Mouse (Mus musculus) embryonic facial prominence, embryonic 10.5 days (tissue): ENCODE results near the gene Styk1. TPM values are rescaled to one million over a fixed set of nuclear protein-coding genes. Genes with fewer than 3 reads are reported as not detected.

Source experiments
- DNase-seq: peaks from one replicate; pipeline ENCODE4 v3.0.0-alpha.2; 2017; ENCODE audit warnings: low spot score
- H3K27ac ChIP-seq: fragments of 300-500 bp; sonication (generic); replicated peaks from 2 replicates; pipeline ENCODE4 v1.5.1; 2016; ENCODE audit warnings: mild to moderate bottlenecking
- H3K27me3 ChIP-seq: fragments of 300-500 bp; sonication (generic); replicated peaks from 2 replicates; pipeline ENCODE4 v1.6.1; 2016; ENCODE audit warnings: low read depth, mild to moderate bottlenecking; ENCODE audit not compliant: poor library complexity, severe bottlenecking
- H3K36me3 ChIP-seq: fragments of 300-500 bp; sonication (generic); replicated peaks from 2 replicates; pipeline ENCODE4 v1.6.1; 2016; ENCODE audit warnings: mild to moderate bottlenecking, moderate library complexity
- H3K4me1 ChIP-seq: fragments of 300-500 bp; sonication (generic); 2 replicates; pipeline ENCODE4 v1.6.1; 2016
- H3K4me3 ChIP-seq: fragments of 300-500 bp; sonication (generic); 2 replicates; pipeline ENCODE4 v1.5.1; 2016; ENCODE audit warnings: mild to moderate bottlenecking, moderate library complexity
- H3K9me3 ChIP-seq: fragments of 300-500 bp; sonication (generic); 2 replicates; pipeline ENCODE4 v1.6.1; 2016; ENCODE audit warnings: mild to moderate bottlenecking
- WGBS: fragments of 180-500 bp; shearing (Covaris S2); methylation state at CpG from one replicate; pipeline ENCODE4 v1.1.7; 2016; 5-methylcytosine and 5-hydroxymethylcytosine counted together
- polyA plus RNA-seq: library from polyadenylated mRNA; unstranded; fragments of >200 nt; fragmentation: Nextera tagmentation; extraction: Ambion mirVana; gene quantifications from 2 replicates; pipeline ENCODE4 v1.2.1, GENCODE M21; 2016

Styk1 gene
- polyA plus RNA-seq: 0.56 and 0.67 TPM in 2 replicates

DNA sequence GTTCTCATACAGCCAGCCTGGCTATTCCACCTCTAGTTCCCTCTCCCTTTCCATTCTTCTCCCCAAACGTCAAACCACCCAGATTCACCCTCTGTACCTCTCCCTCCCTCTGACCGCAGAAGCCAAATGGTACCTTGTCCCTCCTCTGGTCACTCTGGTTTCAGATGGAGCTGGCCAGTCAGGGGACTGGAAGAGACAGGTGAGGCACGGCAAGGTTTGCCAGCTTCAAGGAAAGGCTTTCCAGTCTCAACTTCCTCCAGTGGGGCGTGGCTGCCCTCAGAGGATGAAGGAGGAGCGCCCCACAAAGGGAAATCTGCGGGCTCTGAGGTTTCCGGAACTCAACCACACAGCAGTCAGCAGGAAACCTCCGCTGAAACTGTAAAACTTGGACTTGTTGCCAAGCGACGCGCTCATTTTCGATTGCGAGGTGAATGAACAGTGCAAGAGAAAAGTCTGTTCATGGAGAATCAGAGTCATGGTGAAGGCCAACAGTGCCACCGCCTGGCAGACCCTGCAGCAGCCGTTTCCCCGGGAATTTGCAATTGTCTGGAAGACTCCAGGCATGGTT, at the start of gene Styk1:
TSS of gene Styk1 (minus strand) at position 246 of the 568 bp plus-strand sequence.
- no peaks in the 10 kb centered on the region for H3K36me3 ChIP-seq
- 2% methylated on average over 16 of the region's 16 CpGs for WGBS
- peak; percentile 81 for DNase-seq
- no peaks in the 10 kb centered on the region for H3K27me3 ChIP-seq
- peaks cover 3% of the 10 kb centered on the region; the same call in 1 of the 2 replicates for H3K4me1 ChIP-seq
- no peaks in the 10 kb centered on the region for H3K9me3 ChIP-seq
- H3K27ac ChIP-seq: no peak within 1 kb of the TSS
- H3K4me3 ChIP-seq: peak within 1 kb of the TSS; percentile 51

DNA sequence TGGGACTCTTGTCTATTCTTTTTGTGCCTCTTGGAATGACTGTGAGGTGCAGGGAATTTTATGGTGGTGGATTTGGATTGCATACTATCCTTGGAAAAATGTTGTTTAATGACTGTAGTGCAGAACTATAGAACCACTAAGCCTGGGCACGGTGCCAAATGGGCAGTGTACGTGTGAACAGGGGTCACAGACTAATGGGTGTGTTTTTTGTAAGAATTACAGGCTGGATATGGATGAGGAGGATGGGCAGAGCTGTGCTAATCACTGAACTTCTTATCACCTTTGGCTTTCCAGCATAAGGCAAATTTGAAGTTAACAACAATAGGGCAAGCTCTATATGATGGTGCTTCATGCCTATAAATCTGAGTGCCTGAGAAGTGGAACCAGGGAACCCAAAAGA, 49.6 kb upstream of the Styk1 start:
- H3K27me3 ChIP-seq: no peaks in the 10 kb centered on the region
- no peak for DNase-seq
- no peaks in the 10 kb centered on the region for H3K4me1 ChIP-seq
- H3K27ac ChIP-seq: no peak overlapping the region
- H3K36me3 ChIP-seq: no peaks in the 10 kb centered on the region
- H3K9me3 ChIP-seq: no peaks in the 10 kb centered on the region
- 80% methylated on average over 2 of the region's 2 CpGs for WGBS
- H3K4me3 ChIP-seq: no peak overlapping the region

DNA sequence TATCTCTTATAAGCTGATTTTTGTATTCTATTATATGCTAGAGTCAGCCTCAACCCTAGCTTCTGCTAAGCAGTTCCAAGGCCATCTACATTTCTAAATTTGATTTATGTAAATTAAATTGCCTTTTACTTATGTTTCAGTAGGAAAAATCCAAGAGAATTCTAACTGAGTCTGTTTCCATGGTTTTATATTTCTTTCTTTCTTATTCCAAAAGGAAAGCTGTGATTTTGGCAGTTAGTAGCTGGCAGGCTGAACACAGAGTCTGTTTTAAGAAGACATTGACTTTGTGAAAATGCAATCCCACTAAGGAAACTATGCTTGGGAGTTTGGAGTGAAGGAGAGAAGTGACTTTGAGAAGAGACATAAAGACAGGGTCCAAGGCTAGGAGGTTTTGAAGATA, 49.2 kb upstream of the Styk1 start:
- no peaks in the 10 kb centered on the region for H3K4me1 ChIP-seq
- no peaks in the 10 kb centered on the region for H3K27me3 ChIP-seq
- no peak overlapping the region for H3K4me3 ChIP-seq
- H3K27ac ChIP-seq: no peak overlapping the region
- no peak for DNase-seq
- H3K9me3 ChIP-seq: no peaks in the 10 kb centered on the region
- H3K36me3 ChIP-seq: no peaks in the 10 kb centered on the region

DNA sequence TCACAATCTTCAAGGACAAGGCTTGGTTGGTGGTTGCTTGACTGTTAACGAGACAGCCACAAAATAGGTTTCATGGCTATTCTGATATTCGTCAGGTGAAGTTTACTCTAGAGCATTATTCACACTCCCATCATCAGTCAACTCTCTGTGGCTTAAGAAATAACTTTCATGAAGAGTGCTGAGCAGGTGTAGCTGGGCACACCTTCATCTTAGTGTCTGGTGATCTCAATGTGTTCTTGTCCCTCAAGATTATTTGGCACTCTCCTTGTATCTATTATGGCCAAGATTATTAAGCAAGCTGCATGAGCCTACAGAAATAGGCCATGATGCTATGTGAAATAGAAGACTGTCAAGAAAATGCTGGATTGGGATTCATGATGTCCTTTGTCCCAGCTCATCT, 47.9 kb upstream of the Styk1 start:
- Histone ChIP-seq H3K27me3 (no peaks in the 10 kb centered on the region), H3K36me3 (no peaks in the 10 kb centered on the region), H3K27ac (no peak overlapping the region), H3K4me3 (no peak overlapping the region), H3K4me1 (no peaks in the 10 kb centered on the region), H3K9me3 (no peaks in the 10 kb centered on the region)
- WGBS: 86% methylated on average over 2 of the region's 2 CpGs
- DNase-seq: no peak

DNA sequence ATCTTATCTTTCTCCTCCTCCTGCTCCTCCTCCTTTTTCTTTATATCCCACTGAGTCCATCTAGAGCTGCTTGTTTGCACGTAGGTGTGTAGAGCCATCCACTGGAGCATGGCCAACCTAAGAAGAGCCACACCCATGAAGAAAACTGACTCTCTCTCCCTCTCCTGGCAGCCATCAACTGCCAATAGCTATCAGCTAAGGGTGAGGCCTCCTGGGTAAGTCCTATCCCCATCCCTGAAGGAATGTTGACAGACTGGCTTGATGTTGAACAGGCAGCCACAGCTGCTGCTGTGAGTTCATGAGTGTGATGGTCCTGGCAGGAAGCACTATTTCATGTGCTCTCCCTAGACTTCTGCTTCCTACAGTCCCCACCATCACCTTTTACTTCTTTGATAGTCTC, 43.3 kb upstream of the Styk1 start:
- Histone ChIP-seq H3K4me3 (no peak overlapping the region), H3K27ac (no peak overlapping the region), H3K4me1 (no peaks in the 10 kb centered on the region), H3K9me3 (no peaks in the 10 kb centered on the region), H3K27me3 (no peaks in the 10 kb centered on the region), H3K36me3 (no peaks in the 10 kb centered on the region)
- no peak for DNase-seq
- WGBS: 71% methylated on average over 1 of the region's 1 CpGs

DNA sequence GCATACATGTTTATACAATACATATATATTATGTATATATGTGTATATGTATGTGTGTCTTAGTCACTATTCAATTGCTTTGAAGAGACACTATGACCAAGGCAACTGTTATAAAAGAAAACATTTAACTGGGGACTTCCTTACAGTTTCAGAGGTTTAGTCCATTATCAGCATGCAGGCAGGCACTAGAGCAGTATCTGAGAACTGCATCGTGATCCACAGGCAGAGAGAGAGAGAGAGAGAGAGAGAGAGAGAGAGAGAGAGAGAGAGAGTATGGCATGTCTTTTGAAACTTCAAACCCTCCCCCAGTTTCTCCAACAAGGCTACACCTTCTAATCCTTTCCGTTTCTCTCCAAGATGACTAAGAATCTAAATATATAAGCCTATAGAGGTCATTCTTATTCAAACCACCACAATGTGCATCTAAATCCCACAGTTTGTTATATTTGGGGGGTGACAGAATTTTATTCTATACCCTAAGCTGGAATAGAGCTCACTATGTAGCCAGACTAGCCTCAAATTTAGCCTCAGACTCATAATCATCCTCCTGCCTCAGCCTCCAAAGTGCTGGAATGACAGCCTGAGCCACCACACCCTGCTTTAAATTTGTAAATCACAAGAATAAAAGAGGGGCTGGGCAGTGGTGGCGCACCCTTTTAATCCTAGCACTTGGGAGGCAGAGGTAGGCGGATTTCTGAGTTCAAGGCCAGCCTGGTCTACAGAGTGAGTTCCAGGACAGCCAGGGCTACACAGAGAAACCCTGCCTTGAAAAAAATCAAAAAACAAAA, 40.7 kb upstream of the Styk1 start:
- DNase-seq: no peak
- H3K9me3 ChIP-seq: no peaks in the 10 kb centered on the region
- no peak overlapping the region for H3K27ac ChIP-seq
- H3K4me1 ChIP-seq: no peaks in the 10 kb centered on the region
- peaks cover 8% of the 10 kb centered on the region; the same call in 1 of the 2 replicates for H3K27me3 ChIP-seq
- H3K4me3 ChIP-seq: no peak overlapping the region
- 79% methylated on average over 4 of the region's 4 CpGs for WGBS
- H3K36me3 ChIP-seq: no peaks in the 10 kb centered on the region

DNA sequence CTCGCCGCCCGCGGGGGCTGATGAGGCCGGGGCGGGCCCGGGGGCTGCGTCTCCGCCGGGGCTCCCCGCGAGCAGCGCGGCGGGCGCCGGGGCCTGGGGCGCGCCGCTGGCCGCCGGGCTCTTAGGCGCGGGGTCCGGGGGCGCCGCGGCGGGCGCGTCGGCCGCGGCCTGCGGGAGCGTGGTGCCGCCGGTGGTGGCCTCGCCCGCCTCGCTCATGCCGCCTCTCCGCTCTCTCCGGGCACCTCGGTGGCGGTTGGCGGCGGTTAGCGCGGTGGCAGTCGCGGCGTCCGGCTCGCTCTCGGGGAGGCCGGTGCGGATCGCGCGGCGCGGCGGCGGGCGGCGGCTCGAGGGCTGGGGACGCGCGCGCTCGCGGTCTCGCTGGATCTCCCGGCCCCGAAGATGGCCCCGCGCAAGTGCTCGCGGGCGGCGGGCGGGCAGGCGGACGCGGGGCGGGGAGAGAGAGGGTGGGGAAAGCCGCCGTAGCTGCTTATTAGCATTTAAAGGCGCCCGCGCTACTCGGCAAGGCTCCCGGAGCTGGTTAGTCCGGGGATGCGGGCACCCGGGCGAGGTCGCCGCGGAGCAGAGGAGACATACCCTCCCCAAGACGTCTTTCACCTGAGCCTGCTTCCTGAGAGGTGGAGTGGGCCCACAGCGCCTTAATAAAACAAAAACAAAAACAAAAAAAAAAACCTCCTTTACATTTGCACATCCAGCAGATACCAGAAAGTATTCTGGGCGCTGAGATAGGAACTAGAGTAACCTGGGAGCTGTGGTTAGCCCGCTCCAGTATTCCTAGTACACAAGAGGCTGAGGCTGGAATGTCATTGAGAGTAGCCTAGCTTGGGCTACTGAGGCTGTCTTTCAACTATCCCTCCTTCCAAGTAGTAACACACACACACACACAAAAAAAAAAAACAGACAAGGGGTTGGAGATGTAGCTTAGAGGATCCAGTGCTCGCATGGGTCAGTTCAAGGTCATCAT, 34.9 kb upstream of the Styk1 start, which contains the start of gene Ybx3:
TSS of gene Ybx3 (minus strand) at position 437 of the 982 bp plus-strand sequence.
- H3K27ac ChIP-seq: peak within 1 kb of the TSS; percentile 94
- under 1% methylated on average over 107 of the region's 107 CpGs for WGBS
- H3K9me3 ChIP-seq: no peaks in the 10 kb centered on the region
- H3K27me3 ChIP-seq: peaks cover 8% of the 10 kb centered on the region; the same call in 1 of the 2 replicates
- peak; percentile 88 for DNase-seq
- H3K36me3 ChIP-seq: no peaks in the 10 kb centered on the region
- peaks cover 33% of the 10 kb centered on the region for H3K4me1 ChIP-seq
- peak within 1 kb of the TSS; percentile 83 for H3K4me3 ChIP-seq

DNA sequence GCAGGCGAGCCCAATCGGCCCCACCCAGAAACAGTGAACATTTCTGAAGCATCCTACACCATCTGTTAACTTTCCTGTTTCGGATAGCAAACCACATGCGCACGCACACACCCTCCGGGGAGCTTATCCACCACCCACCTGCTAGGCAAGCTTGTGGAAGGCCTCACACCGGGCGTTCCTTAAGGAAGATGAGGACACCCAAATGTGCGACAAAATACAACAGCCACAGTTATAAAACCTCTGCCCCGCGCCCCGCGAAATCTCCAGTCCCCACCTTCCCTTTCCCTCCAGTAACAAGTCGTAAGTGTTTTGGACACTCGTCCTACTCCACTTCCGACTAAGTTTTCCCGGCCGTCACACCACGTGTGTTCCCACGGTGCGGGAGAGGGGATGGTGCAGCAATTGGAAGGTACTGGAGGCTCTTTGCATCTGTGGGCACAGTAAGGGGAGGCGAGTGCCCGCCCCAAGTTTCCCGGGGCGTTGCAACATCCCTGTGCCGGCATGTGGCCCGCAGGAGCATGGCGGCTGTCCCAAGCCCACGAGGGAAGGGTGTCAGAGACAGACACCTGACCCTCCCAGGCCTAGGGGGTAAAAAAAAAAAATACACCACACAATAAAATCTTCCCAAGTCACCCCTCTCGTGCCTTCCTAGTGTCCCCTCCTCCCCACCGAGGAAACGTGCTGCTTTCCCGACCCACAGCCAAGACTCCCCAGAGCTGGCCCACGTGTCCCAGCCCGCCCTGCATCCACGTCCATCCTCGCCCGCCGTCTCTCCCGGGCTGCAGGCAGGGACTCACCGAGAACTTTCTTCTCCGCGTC, 34.0 kb upstream of the Styk1 start:
- Histone ChIP-seq H3K27me3 (peaks cover 8% of the 10 kb centered on the region; the same call in 1 of the 2 replicates), H3K9me3 (no peaks in the 10 kb centered on the region), H3K27ac (peak overlapping the region; percentile 94), H3K4me1 (peaks cover 39% of the 10 kb centered on the region), H3K4me3 (peak overlapping the region; percentile 83), H3K36me3 (no peaks in the 10 kb centered on the region; the same call in 1 of the 2 replicates)
- under 1% methylated on average over 43 of the region's 43 CpGs for WGBS
- peak; percentile 68 for DNase-seq

DNA sequence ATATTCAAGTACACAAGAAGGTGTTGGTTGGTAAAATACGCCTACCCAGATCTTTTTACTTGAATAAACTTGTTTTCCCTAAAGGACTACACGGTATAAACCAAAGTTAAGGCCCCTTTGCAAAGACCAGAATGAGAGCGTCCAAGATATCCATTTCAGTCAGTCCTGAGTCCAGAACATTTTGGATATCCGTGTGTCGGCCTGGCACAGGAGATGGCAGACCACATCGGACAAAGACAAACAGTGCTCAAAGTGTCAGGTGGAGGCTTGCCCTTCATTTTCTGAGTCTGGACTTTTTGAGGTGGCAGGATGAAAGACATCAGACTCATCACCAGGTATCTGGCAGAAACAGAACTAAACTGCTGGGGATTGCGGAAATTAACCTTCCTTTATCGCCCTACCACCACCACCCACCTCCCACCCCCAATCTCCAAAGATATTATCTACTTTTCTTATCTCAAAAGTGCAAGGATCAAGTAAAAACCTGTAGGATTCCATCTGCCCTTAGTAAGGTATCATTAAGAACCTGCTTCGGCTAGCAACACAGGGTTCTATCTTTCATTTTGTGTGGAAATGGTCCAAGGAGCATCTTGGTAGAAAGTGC, 33.1 kb upstream of the Styk1 start:
- DNase-seq: no peak
- no peak overlapping the region for H3K27ac ChIP-seq
- H3K9me3 ChIP-seq: no peaks in the 10 kb centered on the region
- H3K36me3 ChIP-seq: peaks cover 5% of the 10 kb centered on the region
- 48% methylated on average over 9 of the region's 9 CpGs for WGBS
- peak overlapping the region; percentile 83 for H3K4me3 ChIP-seq
- H3K4me1 ChIP-seq: peaks cover 44% of the 10 kb centered on the region
- peaks cover 8% of the 10 kb centered on the region; the same call in 1 of the 2 replicates for H3K27me3 ChIP-seq

DNA sequence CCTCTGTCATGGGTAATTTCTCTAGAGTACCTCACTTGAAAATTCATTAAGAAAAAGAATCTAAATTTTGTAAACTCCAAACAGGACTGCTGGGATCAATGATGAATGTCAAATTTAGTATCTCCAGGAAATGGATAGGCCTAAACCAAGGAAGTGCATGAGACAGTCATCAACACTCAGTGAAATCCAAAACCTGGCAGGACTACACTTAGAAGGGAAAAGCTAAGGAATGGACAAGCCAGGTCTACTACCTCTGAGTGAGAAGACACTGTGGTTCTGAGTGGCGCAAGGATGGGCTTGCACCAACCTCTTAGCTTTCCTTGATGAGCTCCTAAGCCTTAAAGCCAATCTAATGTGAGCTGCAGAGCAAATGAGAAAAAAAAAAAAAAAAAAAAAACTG, 32.1 kb upstream of the Styk1 start:
- H3K4me1 ChIP-seq: peaks cover 44% of the 10 kb centered on the region
- peaks cover 8% of the 10 kb centered on the region; the same call in 1 of the 2 replicates for H3K27me3 ChIP-seq
- H3K27ac ChIP-seq: no peak overlapping the region
- DNase-seq: no peak
- no peak overlapping the region for H3K4me3 ChIP-seq
- H3K9me3 ChIP-seq: no peaks in the 10 kb centered on the region
- peaks cover 15% of the 10 kb centered on the region for H3K36me3 ChIP-seq
- WGBS: 88% methylated on average over 1 of the region's 1 CpGs

DNA sequence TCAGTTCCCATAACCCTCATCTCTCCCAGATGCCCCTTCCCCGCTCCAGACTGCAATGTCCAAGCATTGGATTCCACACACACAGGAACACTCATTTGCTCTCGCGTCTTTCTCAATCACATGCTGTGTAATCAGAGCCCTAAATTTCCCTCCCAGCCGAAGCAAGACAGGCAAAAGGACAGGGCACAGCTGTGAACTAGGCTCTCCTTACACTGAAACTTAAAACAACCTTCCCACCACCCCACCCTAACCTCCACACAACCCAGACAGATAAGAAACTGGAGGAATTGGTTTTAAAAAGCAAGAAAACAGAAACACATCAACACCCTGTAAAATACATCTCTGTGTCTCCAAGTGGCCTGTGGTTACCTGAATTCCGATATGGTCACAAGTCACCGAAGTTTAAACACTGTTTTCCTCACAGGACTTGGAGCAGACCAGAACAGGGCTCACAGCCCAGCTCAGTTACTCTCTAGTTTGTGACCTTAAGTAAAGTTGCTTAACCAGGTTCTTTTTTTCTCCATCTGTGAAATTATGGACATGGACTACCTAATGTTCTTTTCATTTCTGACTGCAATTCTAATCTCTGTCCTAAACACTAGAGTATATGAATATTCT, 30.4 kb upstream of the Styk1 start:
- DNase-seq: peak; percentile 14
- Histone ChIP-seq H3K4me3 (no peak overlapping the region), H3K27me3 (no peaks in the 10 kb centered on the region), H3K36me3 (peaks cover 32% of the 10 kb centered on the region), H3K27ac (no peak overlapping the region), H3K4me1 (peaks cover 43% of the 10 kb centered on the region), H3K9me3 (no peaks in the 10 kb centered on the region)
- WGBS: 51% methylated on average over 6 of the region's 6 CpGs
